10 mouse cellular contexts compared by ENCODE assay signal in genomic region chr9:115120276-115120675, GRCm38 (mm10).
DNase-seq lines count a peak whose midpoint lies in the region; ATAC-seq and TF ChIP-seq lines count a peak whose summit lies in the region.
"Had no signal": no experiment of that assay in that cellular context is flagged by ENCODE, and none has a peak within 500 bp of the region (broad histone marks: within the 10 kb centered on the region; RNA-seq: fewer than 3 reads in every experiment).

No protein-coding gene starts in this region.

- H3K9me3 ChIP-seq in intestine, embryonic 15.5 days = no peaks in the 10 kb centered on the region
- no peaks in the 10 kb centered on the region for H3K9me3 ChIP-seq in intestine, postnatal 0 days (ENCODE audit: control insufficient read depth)

- H3K4me2 ChIP-seq in intestine, embryonic 15.5 days (replicated peaks) = no peak overlapping the region
- no peak overlapping the region for H3K4me2 ChIP-seq in intestine, postnatal 0 days (replicated peaks; ENCODE audit: low read depth)

- H3K4me1 ChIP-seq in intestine, embryonic 15.5 days (replicated peaks) = peaks cover 16% of the 10 kb centered on the region
- no peaks in the 10 kb centered on the region for H3K4me1 ChIP-seq in intestine, postnatal 0 days (replicated peaks; ENCODE audit: control insufficient read depth, insufficient read depth, low read length)

- H3K36me3 ChIP-seq in intestine, embryonic 15.5 days = no peaks in the 10 kb centered on the region
- no peaks in the 10 kb centered on the region for H3K36me3 ChIP-seq in intestine, postnatal 0 days (ENCODE audit: control insufficient read depth, insufficient read depth)
- H3K36me3 ChIP-seq: G1E had no signal

- H3K9ac ChIP-seq in intestine, embryonic 15.5 days = no peak overlapping the region
- H3K9ac ChIP-seq in intestine, postnatal 0 days (ENCODE audit: low read depth, low read length) = no peak overlapping the region

- 0 out of 2 replicates have a peak overlapping the region, but pooled peaks have one; percentile 27 for H3K27ac ChIP-seq in intestine, embryonic 15.5 days
- H3K27ac ChIP-seq in intestine, postnatal 0 days (ENCODE audit: low read depth, low read length) = no peak overlapping the region

- H3K4me3 ChIP-seq in intestine, embryonic 15.5 days (replicated peaks) = no peak overlapping the region
- no peak overlapping the region for H3K4me3 ChIP-seq in intestine, postnatal 0 days (ENCODE audit: low read depth, low read length)

- 72% methylated on average over 5 of the region's 5 CpGs for WGBS in intestine, embryonic 15.5 days
- WGBS in intestine, postnatal 0 days = 83% methylated on average over 5 of the region's 5 CpGs

- ATAC-seq in intestine, embryonic 15.5 days = no peak
- no peak for ATAC-seq in intestine, postnatal 0 days

- peak; percentile 73 for DNase-seq in adrenal gland, postnatal 14 days
- peak; percentile 85 for DNase-seq in kidney, adult 9 months
- DNase-seq in lung, postnatal 36 days = peak; percentile 53
- DNase-seq in retina, postnatal 1 day = no peak
- DNase-seq in layer of hippocampus, postnatal 25 days (ENCODE audit: extremely low spot score in 1 of 2, low spot score in 1 of 2) = no peak
- DNase-seq in thymus, postnatal 25 days = no peak
- DNase-seq: thymus, postnatal 36 days had no signal

- no peak for TF ChIP-seq CTCF in intestine, postnatal 0 days (IDR thresholded peaks at IDR 0.05; ENCODE audit: low read depth)

- H3K27me3 ChIP-seq in intestine, embryonic 15.5 days (replicated peaks) = no peaks in the 10 kb centered on the region
- H3K27me3 ChIP-seq in intestine, postnatal 0 days (replicated peaks; ENCODE audit: control insufficient read depth, insufficient read depth, low read length) = no peaks in the 10 kb centered on the region

Comparison
In these comparisons a context has a peak if more than half of its experiments do, and no peak if none do; other contexts are left out.
1. DNase-seq: peak in adrenal gland, postnatal 14 days (single experiment), kidney, adult 9 months (single experiment) and lung, postnatal 36 days (single experiment); none in retina, postnatal 1 day (single experiment), layer of hippocampus, postnatal 25 days (0 of 2) and thymus, postnatal 25 days (single experiment).